ENCODE assay signal across 19 mouse cellular contexts in genomic region chr19:18587118-18587517, GRCm38 (mm10). TPM values are rescaled to one million over a fixed set of nuclear protein-coding genes. Genes with fewer than 3 reads are reported as not detected.
A peak's percentile ranks its signal among the peaks of the same experiment; 100 is the strongest.
DNase-seq lines count a peak whose midpoint lies in the region; ATAC-seq lines count a peak whose summit lies in the region.
"Had no signal": no experiment of that assay in that cellular context is flagged by ENCODE, and none has a peak within 500 bp of the region (broad histone marks: within the 10 kb centered on the region; RNA-seq: fewer than 3 reads in every experiment).

No protein-coding gene starts in this region.

- H3K9me3 ChIP-seq in kidney, embryonic 14.5 days (ENCODE audit: control insufficient read depth, low read length), result no peaks in the 10 kb centered on the region
- H3K9me3 ChIP-seq in midbrain, embryonic 16.5 days (replicated peaks; ENCODE audit: control insufficient read depth, low read length, poor library complexity, severe bottlenecking), result no peaks in the 10 kb centered on the region
- no peaks in the 10 kb centered on the region for H3K9me3 ChIP-seq in midbrain, embryonic 10.5 days (replicated peaks)
- no peaks in the 10 kb centered on the region for H3K9me3 ChIP-seq in lung, embryonic 15.5 days
- no peaks in the 10 kb centered on the region for H3K9me3 ChIP-seq in liver, embryonic 12.5 days (replicated peaks)
- H3K9me3 ChIP-seq: embryonic facial prominence, embryonic 12.5 days; heart, embryonic 13.5 days; hindbrain, embryonic 10.5 days; limb, embryonic 15.5 days had no signal

- H3K4me3 ChIP-seq in kidney, embryonic 14.5 days (ENCODE audit: low read length), result no peak overlapping the region
- no peak overlapping the region for H3K4me3 ChIP-seq in midbrain, embryonic 16.5 days (ENCODE audit: low read depth, low read length)
- H3K4me3 ChIP-seq in midbrain, embryonic 10.5 days, result no peak overlapping the region
- no peak overlapping the region for H3K4me3 ChIP-seq in lung, embryonic 15.5 days
- H3K4me3 ChIP-seq in liver, embryonic 12.5 days, result no peak overlapping the region
- H3K4me3 ChIP-seq: embryonic facial prominence, embryonic 12.5 days; erythroblast, embryonic 14.5 days; gastrocnemius, adult 2 months; heart, embryonic 13.5 days; hindbrain, embryonic 10.5 days; limb, embryonic 15.5 days had no signal

- peaks cover 6% of the 10 kb centered on the region; the same call in 1 of the 2 replicates for H3K4me1 ChIP-seq in kidney, embryonic 14.5 days (ENCODE audit: control insufficient read depth, insufficient read depth, low read length)
- peaks cover 9% of the 10 kb centered on the region; the same call in 1 of the 2 replicates for H3K4me1 ChIP-seq in midbrain, embryonic 16.5 days (ENCODE audit: control insufficient read depth, insufficient read depth, low read length)
- peaks cover 21% of the 10 kb centered on the region for H3K4me1 ChIP-seq in midbrain, embryonic 10.5 days
- H3K4me1 ChIP-seq in lung, embryonic 15.5 days, result peaks cover 22% of the 10 kb centered on the region
- H3K4me1 ChIP-seq in liver, embryonic 12.5 days, result peaks cover 4% of the 10 kb centered on the region; the same call in 1 of the 2 replicates

- peaks cover 4% of the 10 kb centered on the region; the same call in 1 of the 2 replicates for H3K36me3 ChIP-seq in kidney, embryonic 14.5 days (ENCODE audit: control insufficient read depth, insufficient read depth, low read length)
- H3K36me3 ChIP-seq in midbrain, embryonic 16.5 days (ENCODE audit: control insufficient read depth, insufficient read depth, low read length), result no peaks in the 10 kb centered on the region
- no peaks in the 10 kb centered on the region for H3K36me3 ChIP-seq in midbrain, embryonic 10.5 days
- 0 out of 2 replicates have a peak, but pooled peaks cover 5% of the 10 kb centered on the region for H3K36me3 ChIP-seq in lung, embryonic 15.5 days
- peaks cover 22% of the 10 kb centered on the region for H3K36me3 ChIP-seq in liver, embryonic 12.5 days
- H3K36me3 ChIP-seq: embryonic facial prominence, embryonic 12.5 days; hindbrain, embryonic 10.5 days had no signal

- no peak overlapping the region for H3K27ac ChIP-seq in kidney, embryonic 14.5 days (ENCODE audit: low read depth, low read length)
- no peak overlapping the region for H3K27ac ChIP-seq in midbrain, embryonic 16.5 days (ENCODE audit: low read length)
- H3K27ac ChIP-seq in midbrain, embryonic 10.5 days (replicated peaks), result no peak overlapping the region
- peak overlapping the region; percentile 49; the same call in 1 of the 2 replicates for H3K27ac ChIP-seq in lung, embryonic 15.5 days
- H3K27ac ChIP-seq in liver, embryonic 12.5 days, result no peak overlapping the region
- H3K27ac ChIP-seq: embryonic facial prominence, embryonic 12.5 days; gastrocnemius, adult 2 months; heart, embryonic 13.5 days; hindbrain, embryonic 10.5 days; hindbrain, postnatal 0 days; limb, embryonic 15.5 days had no signal

- 78% methylated on average over 9 of the region's 9 CpGs for WGBS in kidney, embryonic 14.5 days
- WGBS in midbrain, embryonic 16.5 days, result 89% methylated on average over 9 of the region's 9 CpGs
- 92% methylated on average over 9 of the region's 9 CpGs for WGBS in midbrain, embryonic 10.5 days
- WGBS in lung, embryonic 15.5 days, result 50% methylated on average over 9 of the region's 9 CpGs
- WGBS in liver, embryonic 12.5 days (ENCODE audit: insufficient replicate concordance), result 87% methylated on average over 9 of the region's 9 CpGs

- no peak overlapping the region for H3K9ac ChIP-seq in kidney, embryonic 14.5 days (ENCODE audit: low read depth, low read length)
- no peak overlapping the region for H3K9ac ChIP-seq in midbrain, embryonic 16.5 days (ENCODE audit: low read depth, low read length)
- H3K9ac ChIP-seq in lung, embryonic 15.5 days, result no peak overlapping the region
- H3K9ac ChIP-seq in liver, embryonic 12.5 days, result no peak overlapping the region
- H3K9ac ChIP-seq: embryonic facial prominence, embryonic 12.5 days; heart, embryonic 13.5 days; limb, embryonic 15.5 days had no signal

- no peaks in the 10 kb centered on the region for H3K27me3 ChIP-seq in kidney, embryonic 14.5 days (ENCODE audit: control insufficient read depth, insufficient read depth, low read length)
- H3K27me3 ChIP-seq in midbrain, embryonic 16.5 days (ENCODE audit: control insufficient read depth, insufficient read depth, low read depth, low read length), result no peaks in the 10 kb centered on the region
- no peaks in the 10 kb centered on the region for H3K27me3 ChIP-seq in midbrain, embryonic 10.5 days (ENCODE audit: low read depth, poor library complexity, severe bottlenecking)
- no peaks in the 10 kb centered on the region for H3K27me3 ChIP-seq in lung, embryonic 15.5 days
- no peaks in the 10 kb centered on the region for H3K27me3 ChIP-seq in liver, embryonic 12.5 days (replicated peaks)
- H3K27me3 ChIP-seq: embryonic facial prominence, embryonic 12.5 days; heart, embryonic 13.5 days; limb, embryonic 15.5 days had no signal

- peak; percentile 53; the same call in 1 of the 2 replicates for ATAC-seq in kidney, embryonic 14.5 days (ENCODE audit: low FRiP score, low TSS enrichment)
- ATAC-seq in midbrain, embryonic 16.5 days, result peak; percentile 55; the same call in 1 of the 2 replicates
- ATAC-seq in lung, embryonic 15.5 days (ENCODE audit: borderline replicate concordance, extremely low read depth, low FRiP score, low TSS enrichment), result peak; percentile 76
- no peak for ATAC-seq in megakaryocyte progenitor cell, adult 5-6 weeks (replicated peaks; ENCODE audit: poor library complexity)
- no peak for ATAC-seq in liver, embryonic 12.5 days
- ATAC-seq: hindbrain, postnatal 0 days; intestine, postnatal 0 days had no signal

- no peak for DNase-seq in kidney, adult 9 months
- no peak for DNase-seq in midbrain, embryonic 10.5 days (ENCODE audit: low spot score)
- DNase-seq in lung, postnatal 36 days, result peak; percentile 58
- DNase-seq: adrenal gland, adult 2 months; cerebellum, adult 9-11 months; gastrocnemius, adult 2 months; thymus, adult 18-20 months had no signal

- no peak overlapping the region for H3K4me2 ChIP-seq in kidney, embryonic 14.5 days (replicated peaks; ENCODE audit: low read depth, low read length)
- no peak overlapping the region for H3K4me2 ChIP-seq in midbrain, embryonic 16.5 days (ENCODE audit: low read length)
- no peak overlapping the region; the same call in 1 of the 2 replicates for H3K4me2 ChIP-seq in lung, embryonic 15.5 days
- no peak overlapping the region for H3K4me2 ChIP-seq in liver, embryonic 12.5 days
- H3K4me2 ChIP-seq: embryonic facial prominence, embryonic 12.5 days; heart, embryonic 13.5 days; limb, embryonic 15.5 days had no signal

RNA-seq across cellular contexts. Expression of gene Ostf1, which starts 44.5 kb away (rescaled TPM):
- polyA plus RNA-seq in kidney, embryonic 14.5 days (2014; fragmentation: Nextera tagmentation; extraction: Ambion mirVana), result 96.8 and 101 TPM in 2 replicates
- 32.1 and 32.2 TPM in 2 replicates for polyA plus RNA-seq in midbrain, embryonic 16.5 days (2015; fragmentation: Nextera tagmentation; extraction: Ambion mirVana)
- polyA plus RNA-seq in midbrain, embryonic 10.5 days (2016; fragmentation: Nextera tagmentation; extraction: Ambion mirVana), result 47.9 and 49.7 TPM in 2 replicates
- 102 and 103 TPM in 2 replicates for polyA plus RNA-seq in lung, embryonic 15.5 days (2015; fragmentation: Nextera tagmentation; extraction: Ambion mirVana)
- 159 and 171 TPM in 2 replicates for total RNA-seq in megakaryocyte progenitor cell, adult 5-6 weeks (2015)
- 183 and 192 TPM in 2 replicates for total RNA-seq in megakaryocyte progenitor cell, adult 5-6 weeks (2017)
- polyA plus RNA-seq in liver, embryonic 12.5 days (2016; fragmentation: Nextera tagmentation; extraction: Ambion mirVana), result 60.8 and 65.1 TPM in 2 replicates

RNA-seq across cellular contexts. Expression of gene Nmrk1, which starts 44.6 kb away (rescaled TPM):
- 17.8 and 18.5 TPM in 2 replicates for polyA plus RNA-seq in kidney, embryonic 14.5 days (2014; fragmentation: Nextera tagmentation; extraction: Ambion mirVana)
- polyA plus RNA-seq in midbrain, embryonic 16.5 days (2015; fragmentation: Nextera tagmentation; extraction: Ambion mirVana), result 6.2 and 6.7 TPM in 2 replicates
- polyA plus RNA-seq in midbrain, embryonic 10.5 days (2016; fragmentation: Nextera tagmentation; extraction: Ambion mirVana), result 6.6 and 7.2 TPM in 2 replicates
- 8.8 and 11.0 TPM in 2 replicates for polyA plus RNA-seq in lung, embryonic 15.5 days (2015; fragmentation: Nextera tagmentation; extraction: Ambion mirVana)
- total RNA-seq in megakaryocyte progenitor cell, adult 5-6 weeks (2015), result 10.1 TPM in 2 replicates
- total RNA-seq in megakaryocyte progenitor cell, adult 5-6 weeks (2017), result 4.6 and 4.9 TPM in 2 replicates
- 6.3 and 7.2 TPM in 2 replicates for polyA plus RNA-seq in liver, embryonic 12.5 days (2016; fragmentation: Nextera tagmentation; extraction: Ambion mirVana)
- polyA plus RNA-seq: erythroblast, embryonic 14.5 days had no signal

Comparison
In these comparisons a context has a peak if more than half of its experiments do, and no peak if none do; other contexts are left out.
1. ATAC-seq: peak in kidney, embryonic 14.5 days (single experiment), midbrain, embryonic 16.5 days (single experiment) and lung, embryonic 15.5 days (single experiment); none in megakaryocyte progenitor cell, adult 5-6 weeks (single experiment) and liver, embryonic 12.5 days (single experiment).